Mouse (Mus musculus): Measurements from ENCODE around the gene Gm49721.
"Not testable (repeated sequence)": the region's sequence is repeated elsewhere in the genome, so short reads cannot be mapped to it uniquely, and the experiment has no call there.

Gene Gm49721

GRCm38 (mm10) chr17:7084523-7084922, 105.8 kb downstream of the Gm49721 start:
- not testable (repeated sequence) for DNase-seq

- not testable (repeated sequence) for DNase-seq
Observed at GRCm38 (mm10) chr17:7085469-7086168, 106.9 kb downstream of the Gm49721 start.

GRCm38 (mm10) chr17:7086836-7087235, 108.1 kb downstream of the Gm49721 start:
- DNase-seq, result not testable (repeated sequence)

Measured in cerebellum, postnatal 25 days (tissue).